Comparison of ENCODE assay signal across 14 mouse cellular contexts in genomic region chr9:122013629-122014028, GRCm38 (mm10). TPM values are rescaled to one million over a fixed set of nuclear protein-coding genes. Genes with fewer than 3 reads are reported as not detected.
DNase-seq lines count a peak whose midpoint lies in the region; TF ChIP-seq lines count a peak whose summit lies in the region.
"Had no signal": no experiment of that assay in that cellular context is flagged by ENCODE, and none has a peak within 500 bp of the region (broad histone marks: within the 10 kb centered on the region; RNA-seq: fewer than 3 reads in every experiment).

No protein-coding gene starts in this region.

- no peak for TF ChIP-seq POLR2A in kidney, adult 2 months (IDR thresholded peaks at IDR 0.05; ENCODE audit: low read depth, low read length)
- TF ChIP-seq POLR2A in cortical plate, adult 2 months (IDR thresholded peaks at IDR 0.05; ENCODE audit: extremely low read depth, insufficient read depth, low read length), result no peak

- no peak overlapping the region for H3K27ac ChIP-seq in kidney, adult 2 months (ENCODE audit: insufficient read depth, low read depth, low read length)
- H3K27ac ChIP-seq in cortical plate, adult 2 months (ENCODE audit: insufficient read depth, low read length), result no peak overlapping the region
- H3K27ac ChIP-seq: embryonic facial prominence, embryonic 15.5 days; forebrain, embryonic 10.5 days; hindbrain, embryonic 13.5 days; kidney, postnatal 0 days; liver, embryonic 13.5 days; midbrain, embryonic 10.5 days had no signal

- WGBS in kidney, adult 2 months, result 78% methylated on average over 4 of the region's 4 CpGs

- peaks cover 4% of the 10 kb centered on the region; the same call in 1 of the 2 replicates for H3K4me1 ChIP-seq in kidney, adult 2 months (ENCODE audit: control insufficient read depth, insufficient read depth, low read length)
- peaks cover 1% of the 10 kb centered on the region; the same call in 1 of the 2 replicates for H3K4me1 ChIP-seq in cortical plate, adult 2 months (ENCODE audit: control insufficient read depth, insufficient read depth, low read length)
- H3K4me1 ChIP-seq: embryonic facial prominence, embryonic 15.5 days; liver, embryonic 13.5 days had no signal

- no peaks in the 10 kb centered on the region for H3K27me3 ChIP-seq in kidney, adult 2 months (replicated peaks; ENCODE audit: control insufficient read depth, insufficient read depth, low read length)
- H3K27me3 ChIP-seq: embryonic facial prominence, embryonic 15.5 days; hindbrain, embryonic 13.5 days; liver, embryonic 13.5 days had no signal

- no peaks in the 10 kb centered on the region for H3K36me3 ChIP-seq in kidney, adult 2 months (ENCODE audit: control insufficient read depth, insufficient read depth, low read length)
- H3K36me3 ChIP-seq: embryonic facial prominence, embryonic 15.5 days; forebrain, embryonic 10.5 days; hindbrain, embryonic 13.5 days; liver, embryonic 13.5 days; midbrain, embryonic 10.5 days had no signal

- no peak overlapping the region for H3K4me3 ChIP-seq in kidney, adult 2 months (ENCODE audit: insufficient read depth, low read depth, low read length)
- no peak overlapping the region for H3K4me3 ChIP-seq in cortical plate, adult 2 months (ENCODE audit: insufficient read depth, low read length)
- H3K4me3 ChIP-seq: embryonic facial prominence, embryonic 15.5 days; hindbrain, embryonic 13.5 days; liver, embryonic 13.5 days had no signal

- no peak for DNase-seq in kidney, adult 2 months
- DNase-seq in kidney, adult 11 months, result no peak
- DNase-seq in thymus, postnatal 14 days, result peak; percentile 32
- no peak for DNase-seq in thymus, postnatal 25 days
- no peak for DNase-seq in urinary bladder, adult 18-20 months (ENCODE audit: low spot score in 2 of 2)
- no peak for DNase-seq in urinary bladder, postnatal 10 days (ENCODE audit: low spot score)

- TF ChIP-seq CTCF in kidney, adult 2 months (conservative IDR thresholded peaks at IDR 0.05; ENCODE audit: insufficient read depth, insufficient read length, low read depth, low read length), result peak; percentile 23; the same call in 1 of the 2 replicates
- peak; percentile 15; the same call in 1 of the 2 replicates for TF ChIP-seq CTCF in cortical plate, adult 2 months (IDR thresholded peaks at IDR 0.05; ENCODE audit: extremely low read depth, insufficient read depth, low read length)

RNA-seq across cellular contexts. Expression of gene Pomgnt2, which starts 16.7 kb away (rescaled TPM):
- polyA plus RNA-seq in kidney, adult 2 months (2012; rRNA removed), result 16.7 and 20.6 TPM in 2 replicates
- 30.0 and 31.4 TPM in 2 replicates for polyA plus RNA-seq in cortical plate, adult 2 months (2012; rRNA removed)
- polyA plus RNA-seq: activated CD4-positive, CD25-positive, alpha-beta regulatory T cell, adult 4 months had no signal
